Mouse (Mus musculus): Measurements from ENCODE around the gene Asl. TPM values are rescaled to one million over a fixed set of nuclear protein-coding genes. Genes with fewer than 3 reads are reported as not detected.

Gene Asl
- polyA plus RNA-seq (2021; fragmentation: Nextera tagmentation) = 11.8 and 21.4 TPM in 2 replicates
- long read RNA-seq, experiment 1, transcript Asl-203 (16 exons, 2,413 nt) = minor isoform, 8 of 74 reads
- long read RNA-seq, experiment 1, transcript Asl-205 (17 exons, 1,824 nt) = major isoform, 40 of 74 reads
- long read RNA-seq, experiment 1, partial matches to known transcripts = 4 of 74 reads
- long read RNA-seq, experiment 1, other reads (novel, unspliced or antisense) = 22 of 74 reads
- long read RNA-seq, experiment 2, transcript Asl-205 (17 exons, 1,824 nt) = major isoform, 18 of 28 reads
- long read RNA-seq, experiment 2, partial matches to known transcripts = 3 of 28 reads
- long read RNA-seq, experiment 2, other reads (novel, unspliced or antisense) = 3 of 28 reads

DNA sequence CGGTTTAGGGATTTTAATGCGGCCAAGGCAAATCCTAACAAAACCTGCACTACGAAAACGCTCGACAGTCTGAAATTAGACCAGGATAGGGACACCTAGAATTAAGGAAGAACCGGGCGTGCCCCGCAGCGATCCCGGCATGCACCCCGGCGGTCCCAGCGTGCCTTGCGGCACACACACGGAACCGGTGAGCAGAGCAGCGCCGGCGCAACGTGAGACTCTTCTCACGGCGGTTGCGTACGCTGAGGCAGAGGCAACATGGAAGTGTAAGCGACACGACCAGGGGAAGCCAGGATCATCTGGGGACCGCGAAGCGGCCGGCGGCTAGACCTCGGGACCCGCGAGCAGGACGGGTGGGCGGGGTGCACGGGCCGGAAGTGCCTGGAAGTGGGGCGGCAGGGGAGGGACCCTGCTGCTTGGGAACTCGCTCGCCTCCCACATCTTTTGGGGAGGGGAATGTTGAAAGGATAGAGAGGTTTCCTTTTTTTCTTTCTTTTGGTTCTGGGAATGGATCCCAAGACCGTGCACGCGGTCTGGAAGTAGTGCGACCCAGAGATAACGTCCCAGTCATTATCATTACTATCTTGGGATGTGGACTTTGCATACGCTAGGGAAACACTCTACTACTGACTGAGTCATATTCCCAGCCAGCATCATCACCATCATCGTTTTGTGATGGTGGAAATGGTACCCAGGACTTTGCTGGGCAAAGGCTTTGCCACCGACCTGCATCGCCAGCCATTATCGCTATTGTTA lies at the start of gene Asl, which contains the start of gene Crcp:
Asl (minus strand) TSS at position 106 of the 756 bp plus-strand sequence.
Crcp (plus strand) TSS at position 149 of the 756 bp plus-strand sequence.

GRCm38 (mm10) chr5:130073026-130073425 lies 44.0 kb upstream of the Asl start, which contains the start of gene Tpst1:
TSS of gene Tpst1 (plus strand) at chr5:130073326.

DNA sequence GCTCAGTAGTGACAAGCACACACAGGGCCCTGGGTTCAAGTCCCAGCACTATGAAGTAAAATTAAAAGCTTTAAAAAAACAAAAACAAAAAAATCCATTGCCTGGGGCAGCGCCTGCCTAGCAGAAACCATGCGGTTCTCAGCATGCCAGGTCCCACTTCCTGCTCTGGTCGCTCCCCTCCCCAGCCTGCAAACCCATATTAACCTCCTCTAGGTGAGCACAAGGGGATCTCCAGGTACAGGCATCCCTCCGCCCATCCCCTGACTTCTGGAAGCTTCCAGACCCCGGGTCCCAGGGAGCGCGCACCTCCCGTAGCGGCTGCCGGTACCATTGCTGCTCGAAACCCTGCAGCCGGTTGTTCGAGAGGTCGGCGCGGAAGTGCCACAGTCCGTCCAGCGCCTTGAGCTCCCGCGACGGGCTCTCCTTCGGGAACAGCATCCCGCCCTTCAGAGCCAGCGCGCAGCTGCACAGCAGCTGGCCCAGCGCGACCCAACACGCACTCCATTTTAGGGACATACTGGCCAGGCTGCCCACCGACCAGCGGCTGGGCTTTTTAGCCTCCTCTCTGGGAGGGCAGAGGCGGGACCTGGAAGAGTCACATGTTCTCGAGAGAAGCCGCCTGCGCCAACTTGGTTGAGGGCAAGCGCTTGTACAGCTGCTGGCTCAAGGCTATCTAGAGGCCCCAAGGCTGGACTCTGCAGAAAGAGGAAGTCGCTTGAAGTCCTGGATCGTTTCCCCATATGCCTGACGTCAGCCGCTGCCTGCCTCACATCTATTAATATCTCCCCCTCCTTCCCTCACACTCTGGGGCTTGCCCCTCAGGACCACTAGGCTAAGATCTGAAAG lies 26.5 kb downstream of the Asl start, which contains the start of gene Gusb:
Gusb (minus strand) TSS at position 749 of the 846 bp plus-strand sequence.

Other genes starting within 250 kb of the Asl start
- 45.5 and 53.7 TPM in 2 replicates for gene Psph, start 241.8 kb downstream of the Asl start, polyA plus RNA-seq (2021; fragmentation: Nextera tagmentation)
- 16.8 and 18.7 TPM in 2 replicates for gene Sumf2, start 182.3 kb downstream of the Asl start, polyA plus RNA-seq (2021; fragmentation: Nextera tagmentation)
- gene Chchd2, start 141.8 kb downstream of the Asl start, polyA plus RNA-seq (2021; fragmentation: Nextera tagmentation) = 1,881 and 1,919 TPM in 2 replicates
- gene Zbed5, start 133.5 kb downstream of the Asl start, polyA plus RNA-seq (2021; fragmentation: Nextera tagmentation) = 7.2 and 7.8 TPM in 2 replicates
- gene Phkg1, start 130.7 kb downstream of the Asl start, polyA plus RNA-seq (2021; fragmentation: Nextera tagmentation) = 7.8 and 12.4 TPM in 2 replicates
- gene Nupr1l, start 120.7 kb downstream of the Asl start, polyA plus RNA-seq (2021; fragmentation: Nextera tagmentation) = 3.8 and 5.2 TPM in 2 replicates
- 8.3 and 8.5 TPM in 2 replicates for gene Vkorc1l1, start 87.3 kb downstream of the Asl start, polyA plus RNA-seq (2021; fragmentation: Nextera tagmentation)
- 16.6 and 24.2 TPM in 2 replicates for gene Gusb, start 26.2 kb downstream of the Asl start, polyA plus RNA-seq (2021; fragmentation: Nextera tagmentation)
- gene Crcp, start within 50 bp of the Asl start, polyA plus RNA-seq (2021; fragmentation: Nextera tagmentation) = 39.5 and 49.4 TPM in 2 replicates
- 26.8 and 37.0 TPM in 2 replicates for gene Tpst1, start 44.1 kb upstream of the Asl start, polyA plus RNA-seq (2021; fragmentation: Nextera tagmentation)
- 10.8 and 11.1 TPM in 2 replicates for gene Kctd7, start 115.6 kb upstream of the Asl start, polyA plus RNA-seq (2021; fragmentation: Nextera tagmentation)
- gene Rabgef1, start 142.6 kb upstream of the Asl start, polyA plus RNA-seq (2021; fragmentation: Nextera tagmentation) = 25.0 and 33.1 TPM in 2 replicates
- 9.6 and 25.2 TPM in 2 replicates for gene Tmem248, start 187.8 kb upstream of the Asl start, polyA plus RNA-seq (2021; fragmentation: Nextera tagmentation)
- gene Sbds, start 226.3 kb upstream of the Asl start, polyA plus RNA-seq (2021; fragmentation: Nextera tagmentation) = 121 and 138 TPM in 2 replicates
- gene Tyw1, start 226.4 kb upstream of the Asl start, polyA plus RNA-seq (2021; fragmentation: Nextera tagmentation) = 8.8 and 9.6 TPM in 2 replicates